Mouse (Mus musculus): ENCODE results near the gene Cep63. TPM values are rescaled to one million over a fixed set of nuclear protein-coding genes. Genes with fewer than 3 reads are reported as not detected.

Cep63 gene
- total and polyA plus RNA-seq, 3 experiments: 9.8 to 34.6 (median 15.0) TPM

- Histone ChIP-seq H3K9me3 (replicated peaks) (no peaks in the 10 kb centered on the region), H3K36me3 (replicated peaks) (peaks cover 38% of the 10 kb centered on the region), H3K4me3 (ENCODE audit: low read depth, low read length) (no peak overlapping the region), H3K27me3 (ENCODE audit: insufficient read depth, low read length) (peaks cover 10% of the 10 kb centered on the region), H3K4me1 (ENCODE audit: insufficient read depth, low read depth, low read length) (0 out of 2 replicates have a peak, but pooled peaks cover 3% of the 10 kb centered on the region)
- ATAC-seq (ENCODE audit: extremely low read depth, insufficient number of reproducible peaks, low FRiP score, poor library complexity, severe bottlenecking): peak; percentile 45; the same call in 1 of the 2 replicates
- TF ChIP-seq CTCF (IDR thresholded peaks at IDR 0.05; ENCODE audit: low read depth, low read length) (peak; percentile 31), GATA1 (IDR thresholded peaks at IDR 0.05; ENCODE audit: borderline replicate concordance, low read length) (no peak)
- peak; percentile 27 for DNase-seq (ENCODE audit: low spot score)
Measured at GRCm38 (mm10) chr9:102636553-102636952, 10.2 kb upstream of the Cep63 start.

DNA sequence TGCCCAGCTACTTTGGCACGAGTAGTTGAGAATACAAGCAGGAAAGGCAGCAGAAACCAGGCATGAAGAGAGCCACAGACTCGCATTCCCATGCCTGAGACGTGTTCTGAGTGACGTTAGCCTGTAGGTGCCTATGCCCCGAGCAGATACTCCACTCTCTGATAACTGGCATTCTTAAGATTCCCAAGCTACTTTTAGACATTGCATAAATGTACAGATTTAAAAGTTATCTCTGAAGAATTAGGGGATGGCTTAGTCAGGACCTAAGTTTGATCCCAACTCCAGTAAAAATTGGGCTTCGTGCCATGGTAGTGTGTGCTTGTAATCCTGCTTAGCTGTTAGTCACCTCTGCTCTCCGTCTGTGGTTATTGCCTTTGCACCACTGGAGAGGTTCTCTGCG, 8.1 kb upstream of the Cep63 start:
- DNase-seq (ENCODE audit: low spot score): no peak
- no peak overlapping the region for H3K4me3 ChIP-seq (ENCODE audit: low read depth, low read length)
- 0 out of 2 replicates have a peak, but pooled peaks cover 3% of the 10 kb centered on the region for H3K4me1 ChIP-seq (ENCODE audit: insufficient read depth, low read depth, low read length)
- TF ChIP-seq GATA2 (IDR thresholded peaks at IDR 0.05; ENCODE audit: borderline replicate concordance, low read depth, low read length): no peak
- TF ChIP-seq POLR2AphosphoS5 (IDR thresholded peaks at IDR 0.05; ENCODE audit: insufficient replicate concordance, low read depth, low read length): no peak
- no peak for TF ChIP-seq CTCF (IDR thresholded peaks at IDR 0.05; ENCODE audit: low read depth, low read length)
- no peak for TF ChIP-seq GATA1 (IDR thresholded peaks at IDR 0.05; ENCODE audit: borderline replicate concordance, low read length)
- no peak for TF ChIP-seq TAL1 (conservative IDR thresholded peaks at IDR 0.05; ENCODE audit: low read depth, low read length)
- no peak for ATAC-seq (ENCODE audit: extremely low read depth, insufficient number of reproducible peaks, low FRiP score, poor library complexity, severe bottlenecking)
- H3K9me3 ChIP-seq (replicated peaks): no peaks in the 10 kb centered on the region
- peaks cover 58% of the 10 kb centered on the region for H3K36me3 ChIP-seq (replicated peaks)
- H3K27me3 ChIP-seq (ENCODE audit: insufficient read depth, low read length): peaks cover 7% of the 10 kb centered on the region

DNA sequence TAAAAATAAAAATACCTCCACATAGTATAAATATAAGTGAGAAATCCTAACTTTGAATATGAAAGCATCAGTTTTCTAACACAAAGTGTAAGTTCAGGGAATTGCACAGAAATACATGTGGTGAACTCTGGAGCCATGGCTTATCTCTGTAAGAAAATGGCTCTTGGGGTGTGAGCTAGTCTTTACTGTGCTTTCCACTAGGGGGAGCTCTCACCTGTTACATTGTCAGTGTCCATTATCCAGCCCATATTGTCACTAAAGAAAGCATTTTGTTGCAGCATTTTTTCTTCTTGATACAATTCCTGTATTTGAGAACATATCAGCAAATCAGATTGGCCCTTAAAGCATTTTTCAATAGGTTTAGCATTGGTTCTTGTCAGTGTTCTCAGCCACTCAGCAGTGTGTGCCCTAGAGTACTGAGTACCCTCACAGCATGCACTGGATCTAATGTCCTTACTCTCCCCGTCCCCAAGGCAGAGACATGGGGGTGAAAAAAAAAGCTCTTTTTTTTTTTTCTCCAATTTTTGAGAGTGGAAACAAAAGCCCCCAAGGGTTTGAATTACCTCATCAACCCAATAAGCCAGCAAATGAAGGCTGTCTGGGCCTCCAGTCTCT, 6.7 kb upstream of the Cep63 start:
- ATAC-seq (ENCODE audit: extremely low read depth, insufficient number of reproducible peaks, low FRiP score, poor library complexity, severe bottlenecking) (no peak; the same call in 1 of the 2 replicates), DNase-seq (ENCODE audit: low spot score) (peak; percentile 36)
- Histone ChIP-seq H3K4me1 (ENCODE audit: insufficient read depth, low read depth, low read length) (peaks cover 15% of the 10 kb centered on the region), H3K27me3 (ENCODE audit: insufficient read depth, low read length) (peaks cover 6% of the 10 kb centered on the region), H3K36me3 (replicated peaks) (peaks cover 70% of the 10 kb centered on the region), H3K4me3 (ENCODE audit: low read depth, low read length) (no peak overlapping the region), H3K9me3 (replicated peaks) (no peaks in the 10 kb centered on the region)
- TF ChIP-seq TAL1 (conservative IDR thresholded peaks at IDR 0.05; ENCODE audit: low read depth, low read length): no peak
- TF ChIP-seq POLR2AphosphoS5 (IDR thresholded peaks at IDR 0.05; ENCODE audit: insufficient replicate concordance, low read depth, low read length): no peak
- TF ChIP-seq GATA1 (IDR thresholded peaks at IDR 0.05; ENCODE audit: borderline replicate concordance, low read length): no peak
- peak; percentile 65 for TF ChIP-seq CTCF (IDR thresholded peaks at IDR 0.05; ENCODE audit: low read depth, low read length)

DNA sequence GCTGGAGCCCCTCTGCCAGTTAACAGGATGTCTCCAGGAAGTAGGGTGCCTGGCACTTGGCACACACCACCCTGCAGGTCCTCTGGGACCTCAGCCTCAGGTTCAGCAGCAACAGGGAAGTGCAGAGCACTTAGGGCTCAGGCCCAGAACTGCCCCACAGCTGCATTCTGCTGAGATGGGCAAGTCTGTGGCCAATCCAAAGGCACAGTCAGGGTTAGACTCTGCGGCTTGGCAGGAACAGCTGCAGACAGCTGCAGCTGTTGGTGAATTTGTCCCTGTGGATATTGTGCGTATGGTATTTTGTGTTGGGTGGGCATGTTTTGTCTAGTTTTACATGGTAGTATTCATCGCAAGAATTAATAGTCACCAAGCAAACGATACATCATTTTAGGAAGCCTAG, 5.8 kb upstream of the Cep63 start:
- TF ChIP-seq TAL1 (conservative IDR thresholded peaks at IDR 0.05; ENCODE audit: low read depth, low read length) (no peak), POLR2AphosphoS5 (IDR thresholded peaks at IDR 0.05; ENCODE audit: insufficient replicate concordance, low read depth, low read length) (no peak), GATA1 (IDR thresholded peaks at IDR 0.05; ENCODE audit: borderline replicate concordance, low read length) (no peak), CTCF (IDR thresholded peaks at IDR 0.05; ENCODE audit: low read depth, low read length) (no peak), GATA2 (IDR thresholded peaks at IDR 0.05; ENCODE audit: borderline replicate concordance, low read depth, low read length) (no peak)
- Histone ChIP-seq H3K4me3 (ENCODE audit: low read depth, low read length) (no peak overlapping the region), H3K27me3 (ENCODE audit: insufficient read depth, low read length) (no peaks in the 10 kb centered on the region; the same call in 1 of the 2 replicates), H3K4me1 (ENCODE audit: insufficient read depth, low read depth, low read length) (peaks cover 23% of the 10 kb centered on the region), H3K36me3 (replicated peaks) (peaks cover 72% of the 10 kb centered on the region), H3K9me3 (replicated peaks) (no peaks in the 10 kb centered on the region)
- no peak for ATAC-seq (ENCODE audit: extremely low read depth, insufficient number of reproducible peaks, low FRiP score, poor library complexity, severe bottlenecking)
- no peak for DNase-seq (ENCODE audit: low spot score)

GRCm38 (mm10) chr9:102631589-102632147, 5.3 kb upstream of the Cep63 start:
- TF ChIP-seq CTCF (IDR thresholded peaks at IDR 0.05; ENCODE audit: low read depth, low read length): no peak
- no peak for TF ChIP-seq GATA1 (IDR thresholded peaks at IDR 0.05; ENCODE audit: borderline replicate concordance, low read length)
- no peak for TF ChIP-seq GATA2 (IDR thresholded peaks at IDR 0.05; ENCODE audit: borderline replicate concordance, low read depth, low read length)
- no peak for TF ChIP-seq POLR2AphosphoS5 (IDR thresholded peaks at IDR 0.05; ENCODE audit: insufficient replicate concordance, low read depth, low read length)
- no peak for TF ChIP-seq TAL1 (conservative IDR thresholded peaks at IDR 0.05; ENCODE audit: low read depth, low read length)
- H3K27me3 ChIP-seq (ENCODE audit: insufficient read depth, low read length): no peaks in the 10 kb centered on the region
- ATAC-seq (ENCODE audit: extremely low read depth, insufficient number of reproducible peaks, low FRiP score, poor library complexity, severe bottlenecking): no peak
- no peaks in the 10 kb centered on the region for H3K9me3 ChIP-seq (replicated peaks)
- DNase-seq (ENCODE audit: low spot score): no peak
- peaks cover 24% of the 10 kb centered on the region for H3K4me1 ChIP-seq (ENCODE audit: insufficient read depth, low read depth, low read length)
- H3K4me3 ChIP-seq (ENCODE audit: low read depth, low read length): no peak overlapping the region
- peaks cover 72% of the 10 kb centered on the region for H3K36me3 ChIP-seq (replicated peaks)

DNA sequence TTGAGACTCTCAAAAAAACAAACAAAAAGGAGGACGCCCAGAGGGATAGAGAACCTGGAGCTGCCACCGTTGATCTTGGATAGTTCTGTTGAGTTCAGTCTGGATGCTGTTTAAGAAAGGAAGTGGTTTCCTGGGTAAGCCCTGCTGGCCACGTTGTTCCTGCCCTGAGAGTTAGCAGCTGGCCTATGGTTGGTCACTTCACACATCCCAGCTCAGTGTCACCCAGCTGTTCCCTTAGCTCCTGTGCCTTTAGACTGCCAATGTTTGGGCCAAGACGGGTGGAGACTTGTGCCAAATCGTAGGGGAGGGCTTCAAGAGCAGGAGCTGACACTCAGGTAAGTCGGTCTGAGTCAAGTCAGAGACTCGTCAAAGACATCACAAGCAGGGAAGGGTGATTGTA, 2.7 kb upstream of the Cep63 start:
- DNase-seq (ENCODE audit: low spot score): no peak
- H3K4me1 ChIP-seq (ENCODE audit: insufficient read depth, low read depth, low read length): peaks cover 33% of the 10 kb centered on the region

More for the DNA sequence above, 2.7 kb upstream of the Cep63 start:
- Histone ChIP-seq H3K36me3 (replicated peaks) (peaks cover 56% of the 10 kb centered on the region), H3K4me3 (ENCODE audit: low read depth, low read length) (no peak overlapping the region), H3K27me3 (ENCODE audit: insufficient read depth, low read length) (no peaks in the 10 kb centered on the region), H3K9me3 (replicated peaks) (no peaks in the 10 kb centered on the region)
- TF ChIP-seq CTCF (IDR thresholded peaks at IDR 0.05; ENCODE audit: low read depth, low read length): no peak
- no peak for TF ChIP-seq POLR2AphosphoS5 (IDR thresholded peaks at IDR 0.05; ENCODE audit: insufficient replicate concordance, low read depth, low read length)
- no peak for TF ChIP-seq TAL1 (conservative IDR thresholded peaks at IDR 0.05; ENCODE audit: low read depth, low read length)
- TF ChIP-seq GATA1 (IDR thresholded peaks at IDR 0.05; ENCODE audit: borderline replicate concordance, low read length): no peak
- no peak for TF ChIP-seq GATA2 (IDR thresholded peaks at IDR 0.05; ENCODE audit: borderline replicate concordance, low read depth, low read length)
- no peak for ATAC-seq (ENCODE audit: extremely low read depth, insufficient number of reproducible peaks, low FRiP score, poor library complexity, severe bottlenecking)
